Mouse (Mus musculus): ENCODE data around the gene Dcun1d4. TPM values are rescaled to one million over a fixed set of nuclear protein-coding genes. Genes with fewer than 3 reads are reported as not detected.

Gene Dcun1d4
- total and polyA plus RNA-seq, 2 experiments from 2014 or later, result 28.2 to 42.4 TPM

- WGBS, result 86% methylated on average over 8 of the region's 8 CpGs
- no peak for ATAC-seq
- DNase-seq, result no peak
These were observed 17.8 kb downstream of the Dcun1d4 start for GRCm38 (mm10) chr5:73498559-73498958.

GRCm38 (mm10) chr5:73500867-73501440 is 20.2 kb downstream of the Dcun1d4 start:
- H3K4me1 ChIP-seq (ENCODE audit: insufficient read depth), result peaks cover 3% of the 10 kb centered on the region; the same call in 1 of the 2 replicates
- no peak for DNase-seq
- no peaks in the 10 kb centered on the region for H3K9me3 ChIP-seq (ENCODE audit: low read length)
- no peaks in the 10 kb centered on the region for H3K27me3 ChIP-seq (ENCODE audit: insufficient read depth, low read length)
- 87% methylated on average over 7 of the region's 7 CpGs for WGBS
- 0 out of 2 replicates have a peak, but pooled peaks have one; percentile 8 for ATAC-seq
- no peak for TF ChIP-seq CTCF (IDR thresholded peaks at IDR 0.05; ENCODE audit: low read depth)
- no peak overlapping the region for H3K9ac ChIP-seq
- H3K27ac ChIP-seq (ENCODE audit: low read depth, low read length), result no peak overlapping the region
- H3K4me3 ChIP-seq (ENCODE audit: low read depth, low read length), result no peak overlapping the region
- H3K4me2 ChIP-seq (ENCODE audit: low read depth), result no peak overlapping the region
- no peaks in the 10 kb centered on the region for H3K36me3 ChIP-seq (ENCODE audit: insufficient read depth)

More at GRCm38 (mm10) chr5:73498559-73498958, 17.8 kb downstream of the Dcun1d4 start:
- Histone ChIP-seq H3K27ac (ENCODE audit: low read depth, low read length) (no peak overlapping the region), H3K9me3 (ENCODE audit: low read length) (no peaks in the 10 kb centered on the region), H3K36me3 (ENCODE audit: insufficient read depth) (no peaks in the 10 kb centered on the region), H3K4me3 (ENCODE audit: low read depth, low read length) (no peak overlapping the region), H3K27me3 (ENCODE audit: insufficient read depth, low read length) (no peaks in the 10 kb centered on the region), H3K9ac (no peak overlapping the region), H3K4me2 (ENCODE audit: low read depth) (no peak overlapping the region), H3K4me1 (ENCODE audit: insufficient read depth) (no peaks in the 10 kb centered on the region)
- TF ChIP-seq CTCF (IDR thresholded peaks at IDR 0.05; ENCODE audit: low read depth), result no peak

- Histone ChIP-seq H3K4me3 (ENCODE audit: low read depth, low read length) (no peak overlapping the region), H3K4me1 (ENCODE audit: insufficient read depth) (peaks cover 7% of the 10 kb centered on the region; the same call in 1 of the 2 replicates), H3K4me2 (ENCODE audit: low read depth) (no peak overlapping the region), H3K27me3 (ENCODE audit: insufficient read depth, low read length) (no peaks in the 10 kb centered on the region), H3K27ac (ENCODE audit: low read depth, low read length) (no peak overlapping the region), H3K36me3 (ENCODE audit: insufficient read depth) (no peaks in the 10 kb centered on the region), H3K9ac (no peak overlapping the region), H3K9me3 (ENCODE audit: low read length) (no peaks in the 10 kb centered on the region)
- WGBS, result 96% methylated on average over 9 of the region's 9 CpGs
- ATAC-seq (no peak), DNase-seq (no peak)
- TF ChIP-seq CTCF (IDR thresholded peaks at IDR 0.05; ENCODE audit: low read depth), result no peak
These were observed 21.6 kb downstream of the Dcun1d4 start for GRCm38 (mm10) chr5:73502422-73502821.

GRCm38 (mm10) chr5:73503015-73503757 is 22.4 kb downstream of the Dcun1d4 start:
- Histone ChIP-seq H3K9me3 (ENCODE audit: low read length) (no peaks in the 10 kb centered on the region), H3K27me3 (ENCODE audit: insufficient read depth, low read length) (no peaks in the 10 kb centered on the region), H3K9ac (no peak overlapping the region), H3K4me3 (ENCODE audit: low read depth, low read length) (no peak overlapping the region), H3K4me1 (ENCODE audit: insufficient read depth) (peaks cover 7% of the 10 kb centered on the region; the same call in 1 of the 2 replicates), H3K27ac (ENCODE audit: low read depth, low read length) (no peak overlapping the region), H3K4me2 (ENCODE audit: low read depth) (no peak overlapping the region), H3K36me3 (ENCODE audit: insufficient read depth) (no peaks in the 10 kb centered on the region)
- TF ChIP-seq CTCF (IDR thresholded peaks at IDR 0.05; ENCODE audit: low read depth), result peak; percentile 29
- 78% methylated on average over 12 of the region's 12 CpGs for WGBS
- no peak for ATAC-seq
- DNase-seq, result no peak

DNA sequence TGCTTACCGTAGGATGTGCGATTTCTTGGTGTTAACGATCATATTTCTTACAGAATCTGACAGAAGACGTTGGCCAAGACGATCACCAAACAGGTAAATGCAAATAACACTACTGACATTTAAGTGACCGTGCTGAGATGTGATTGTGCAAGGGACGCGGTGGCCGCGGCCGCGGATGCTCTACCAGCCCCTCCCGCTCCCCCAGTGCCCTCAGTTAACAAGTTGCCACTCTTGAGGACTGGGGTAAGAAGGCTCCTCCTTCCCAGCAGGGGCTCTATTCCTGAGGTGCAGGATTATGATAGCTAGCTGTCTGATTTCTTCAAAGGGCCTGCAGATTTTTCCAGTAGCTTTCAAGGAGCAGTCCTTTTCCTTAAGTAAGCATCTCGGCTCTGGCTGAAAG is 30.3 kb downstream of the Dcun1d4 start:
- WGBS, result 74% methylated on average over 14 of the region's 14 CpGs

GRCm38 (mm10) chr5:73512241-73512640 is 31.4 kb downstream of the Dcun1d4 start:
- Histone ChIP-seq H3K4me2 (ENCODE audit: low read depth) (no peak overlapping the region), H3K4me1 (ENCODE audit: insufficient read depth) (no peaks in the 10 kb centered on the region), H3K27ac (ENCODE audit: low read depth, low read length) (no peak overlapping the region), H3K36me3 (ENCODE audit: insufficient read depth) (peaks cover 32% of the 10 kb centered on the region), H3K4me3 (ENCODE audit: low read depth, low read length) (no peak overlapping the region), H3K9me3 (ENCODE audit: low read length) (no peaks in the 10 kb centered on the region), H3K27me3 (ENCODE audit: insufficient read depth, low read length) (no peaks in the 10 kb centered on the region), H3K9ac (no peak overlapping the region)
- DNase-seq (no peak), ATAC-seq (no peak)
- no peak for TF ChIP-seq CTCF (IDR thresholded peaks at IDR 0.05; ENCODE audit: low read depth)
- 97% methylated on average over 1 of the region's 1 CpGs for WGBS

More for the DNA sequence above, 30.3 kb downstream of the Dcun1d4 start:
- Histone ChIP-seq H3K27ac (ENCODE audit: low read depth, low read length) (no peak overlapping the region), H3K27me3 (ENCODE audit: insufficient read depth, low read length) (no peaks in the 10 kb centered on the region), H3K9me3 (ENCODE audit: low read length) (no peaks in the 10 kb centered on the region), H3K36me3 (ENCODE audit: insufficient read depth) (peaks cover 25% of the 10 kb centered on the region), H3K4me3 (ENCODE audit: low read depth, low read length) (no peak overlapping the region), H3K4me1 (ENCODE audit: insufficient read depth) (peaks cover 4% of the 10 kb centered on the region; the same call in 1 of the 2 replicates), H3K9ac (no peak overlapping the region), H3K4me2 (ENCODE audit: low read depth) (no peak overlapping the region)
- TF ChIP-seq CTCF (IDR thresholded peaks at IDR 0.05; ENCODE audit: low read depth), result no peak
- ATAC-seq (no peak), DNase-seq (no peak)

- H3K4me3 ChIP-seq (ENCODE audit: low read depth, low read length), result no peak overlapping the region
- peaks cover 36% of the 10 kb centered on the region for H3K36me3 ChIP-seq (ENCODE audit: insufficient read depth)
- DNase-seq (no peak), ATAC-seq (no peak)
- no peaks in the 10 kb centered on the region for H3K27me3 ChIP-seq (ENCODE audit: insufficient read depth, low read length)
- TF ChIP-seq CTCF (IDR thresholded peaks at IDR 0.05; ENCODE audit: low read depth), result no peak
- H3K4me1 ChIP-seq (ENCODE audit: insufficient read depth), result no peaks in the 10 kb centered on the region
- no peak overlapping the region for H3K9ac ChIP-seq
- H3K4me2 ChIP-seq (ENCODE audit: low read depth), result no peak overlapping the region
- no peaks in the 10 kb centered on the region for H3K9me3 ChIP-seq (ENCODE audit: low read length)
- WGBS, result 79% methylated on average over 9 of the region's 9 CpGs
- H3K27ac ChIP-seq (ENCODE audit: low read depth, low read length), result no peak overlapping the region
These were observed 31.9 kb downstream of the Dcun1d4 start for GRCm38 (mm10) chr5:73512661-73513060.
